Mouse (Mus musculus) ovary, adult 18-20 months (tissue): ENCODE measurements around the gene 1700067K01Rik.
A peak's percentile ranks its signal among the peaks of the same experiment; 100 is the strongest.
"Not testable (repeated sequence)": the region's sequence is repeated elsewhere in the genome, so short reads cannot be mapped to it uniquely, and the experiment has no call there.

Experiments
- DNase-seq: peaks from one replicate; pipeline ENCODE4 v3.0.0; 2022; ENCODE audit warnings: low spot score, mixed read lengths

Gene 1700067K01Rik

DNA sequence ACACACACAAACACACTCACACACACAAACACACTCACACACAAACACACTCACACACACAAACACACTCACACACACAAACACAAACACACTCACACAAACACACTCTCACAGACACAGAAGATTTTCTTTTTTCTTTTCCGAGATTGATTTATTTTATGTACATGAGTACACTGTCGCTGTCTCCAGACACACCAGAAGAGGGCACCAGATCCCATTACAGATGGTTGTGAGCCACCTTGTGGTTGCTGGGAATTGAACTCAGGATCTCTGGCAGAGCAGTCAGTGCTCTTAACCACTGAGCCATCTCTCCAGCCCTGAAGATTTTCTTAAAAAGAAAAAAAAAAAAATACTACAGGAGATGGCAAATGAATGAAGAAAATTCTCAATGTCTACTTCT is 18.1 kb upstream of the 1700067K01Rik start:
- not testable (repeated sequence) for DNase-seq

- DNase-seq, result no peak
Observed at GRCm38 (mm10) chr8:83989243-83989642, 12.1 kb upstream of the 1700067K01Rik start.

DNA sequence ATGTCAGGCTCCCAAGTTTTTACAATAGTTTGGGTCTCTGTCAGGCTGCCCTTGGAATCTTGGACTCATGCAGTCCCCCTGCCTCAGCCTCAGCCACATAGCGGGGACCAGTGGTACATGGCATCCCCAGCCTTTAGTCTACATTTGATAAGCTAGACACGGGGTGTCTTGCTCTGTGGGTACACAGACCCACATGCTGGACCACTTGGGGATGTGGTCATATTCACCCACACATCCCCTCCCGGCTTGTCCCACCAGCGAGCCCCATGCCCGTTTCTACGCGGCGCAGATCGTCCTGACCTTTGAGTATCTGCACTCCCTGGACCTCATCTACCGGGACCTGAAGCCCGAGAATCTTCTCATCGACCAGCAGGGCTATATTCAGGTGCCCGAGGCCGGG is 11.1 kb upstream of the 1700067K01Rik start:
- no peak for DNase-seq

GRCm38 (mm10) chr8:83992488-83992887 is 8.8 kb upstream of the 1700067K01Rik start:
- DNase-seq, result no peak

- no peak for DNase-seq
Observed at GRCm38 (mm10) chr8:83994030-83994429, 7.3 kb upstream of the 1700067K01Rik start.

GRCm38 (mm10) chr8:83995973-83996372 is 5.3 kb upstream of the 1700067K01Rik start:
- no peak for DNase-seq

DNA sequence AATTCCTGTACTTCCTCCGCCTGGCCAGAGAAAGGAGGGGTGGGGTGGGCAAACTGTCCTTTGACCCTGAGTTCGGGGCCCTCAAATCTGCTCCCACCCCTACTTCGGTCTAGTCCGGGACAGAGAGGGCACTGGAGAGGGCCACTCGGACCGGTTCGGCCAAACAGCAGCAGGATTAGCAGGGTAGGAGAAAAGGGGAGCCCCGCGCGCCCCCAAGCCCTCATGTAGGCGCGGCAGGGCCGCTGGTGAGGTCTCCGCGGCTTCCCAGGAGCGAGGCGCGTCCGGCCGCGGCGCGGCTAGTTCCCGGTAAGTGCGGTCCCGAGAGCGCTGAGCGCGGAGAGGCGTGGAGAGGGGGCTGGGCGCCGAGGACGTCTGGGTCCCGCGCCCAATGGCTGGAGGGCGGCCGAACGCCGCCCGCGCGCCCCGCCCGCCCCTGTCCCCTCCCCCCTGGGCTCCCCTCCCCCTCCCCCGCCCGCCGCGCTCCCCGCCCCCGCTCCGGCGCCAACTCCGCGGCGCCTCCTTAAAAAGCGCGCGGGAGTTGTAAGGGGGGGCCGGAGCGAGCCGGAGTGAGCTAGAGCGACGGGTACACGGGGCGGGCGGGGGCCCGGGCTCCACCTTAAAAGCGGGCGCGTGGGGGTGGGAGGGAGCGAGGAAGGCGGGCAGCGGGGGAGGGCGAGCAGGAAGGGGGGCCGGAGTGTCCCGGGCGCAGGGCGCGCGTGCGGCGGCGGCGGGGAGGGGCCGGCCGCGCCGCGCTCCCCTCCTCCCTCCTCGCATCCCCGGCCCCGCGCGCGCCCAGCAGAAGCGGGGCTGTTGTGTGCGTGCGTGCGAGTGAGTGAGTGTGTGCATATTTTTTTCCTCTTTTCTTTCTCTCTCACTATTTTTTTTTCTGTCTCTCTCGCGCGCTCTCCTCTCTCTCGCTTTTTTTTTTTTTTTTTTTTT is 4.5 kb upstream of the 1700067K01Rik start:
- peak; percentile 86 for DNase-seq

DNA sequence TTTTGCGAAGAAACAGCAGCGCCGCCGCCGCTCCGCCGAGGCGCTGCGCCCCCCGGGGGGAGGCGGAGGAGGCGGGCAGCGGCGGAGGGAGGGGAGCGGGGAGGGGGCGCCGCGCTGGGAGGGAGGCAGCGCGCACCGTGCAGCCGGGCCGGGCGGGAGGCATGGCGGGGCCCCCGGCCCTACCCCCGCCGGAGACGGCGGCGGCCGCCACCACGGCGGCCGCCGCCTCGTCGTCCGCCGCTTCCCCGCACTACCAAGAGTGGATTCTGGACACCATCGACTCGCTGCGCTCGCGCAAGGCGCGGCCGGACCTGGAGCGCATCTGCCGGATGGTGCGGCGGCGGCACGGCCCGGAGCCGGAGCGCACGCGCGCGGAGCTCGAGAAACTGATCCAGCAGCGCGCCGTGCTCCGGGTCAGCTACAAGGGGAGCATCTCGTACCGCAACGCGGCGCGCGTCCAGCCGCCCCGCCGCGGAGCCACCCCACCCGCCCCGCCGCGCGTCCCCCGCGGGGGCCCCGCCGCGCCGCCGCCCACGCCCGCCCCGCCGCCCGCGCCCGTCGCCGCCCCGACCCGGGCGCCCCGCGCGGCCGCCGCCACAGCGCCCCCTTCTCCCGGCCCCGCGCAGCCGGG is 3.7 kb upstream of the 1700067K01Rik start, which contains the start of gene Samd1:
Gene Samd1 (plus strand): TSS at position 162 of the 631 bp plus-strand sequence.
- DNase-seq, result no peak

DNA sequence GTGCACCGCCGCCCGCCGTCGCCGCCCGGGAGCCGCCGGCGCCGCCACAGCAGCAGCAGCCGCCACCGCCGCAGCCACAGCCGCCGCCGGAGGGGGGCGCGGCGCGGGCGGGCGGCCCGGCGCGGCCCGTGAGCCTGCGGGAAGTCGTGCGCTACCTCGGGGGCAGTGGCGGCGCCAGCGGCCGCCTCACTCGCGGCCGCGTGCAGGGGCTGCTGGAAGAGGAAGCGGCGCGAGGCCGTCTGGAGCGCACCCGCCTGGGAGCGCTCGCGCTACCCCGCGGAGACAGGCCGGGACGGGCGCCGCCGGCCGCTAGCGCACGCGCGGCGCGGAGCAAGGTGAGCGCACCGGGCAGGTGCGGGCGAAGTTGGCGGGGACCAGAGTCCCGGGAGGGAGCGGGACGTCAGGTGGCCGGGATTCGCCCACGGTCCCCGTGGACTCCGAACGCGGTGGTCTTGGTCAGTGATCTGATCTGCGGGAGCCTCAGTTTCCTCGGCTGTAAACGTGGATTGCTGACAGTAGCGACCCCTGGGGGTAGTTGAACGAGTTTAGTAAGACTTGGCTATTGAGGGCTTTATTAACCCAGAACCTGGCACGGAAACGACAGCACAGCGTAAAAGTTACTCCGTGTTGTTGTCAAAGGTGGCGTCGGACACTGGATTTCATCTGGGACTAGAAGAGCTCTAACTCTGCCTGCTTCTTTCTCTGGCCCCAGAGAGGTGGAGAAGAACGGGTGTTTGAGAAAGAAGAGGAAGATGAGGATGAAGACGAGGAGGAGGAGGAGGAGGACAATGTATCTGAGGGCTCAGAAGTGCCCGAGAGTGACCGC is 2.9 kb upstream of the 1700067K01Rik start:
- DNase-seq, result no peak

- no peak for DNase-seq
Observed at GRCm38 (mm10) chr8:83999057-83999705, 2.1 kb upstream of the 1700067K01Rik start.

GRCm38 (mm10) chr8:83999825-84000224 is 1.5 kb upstream of the 1700067K01Rik start:
- no peak for DNase-seq

DNA sequence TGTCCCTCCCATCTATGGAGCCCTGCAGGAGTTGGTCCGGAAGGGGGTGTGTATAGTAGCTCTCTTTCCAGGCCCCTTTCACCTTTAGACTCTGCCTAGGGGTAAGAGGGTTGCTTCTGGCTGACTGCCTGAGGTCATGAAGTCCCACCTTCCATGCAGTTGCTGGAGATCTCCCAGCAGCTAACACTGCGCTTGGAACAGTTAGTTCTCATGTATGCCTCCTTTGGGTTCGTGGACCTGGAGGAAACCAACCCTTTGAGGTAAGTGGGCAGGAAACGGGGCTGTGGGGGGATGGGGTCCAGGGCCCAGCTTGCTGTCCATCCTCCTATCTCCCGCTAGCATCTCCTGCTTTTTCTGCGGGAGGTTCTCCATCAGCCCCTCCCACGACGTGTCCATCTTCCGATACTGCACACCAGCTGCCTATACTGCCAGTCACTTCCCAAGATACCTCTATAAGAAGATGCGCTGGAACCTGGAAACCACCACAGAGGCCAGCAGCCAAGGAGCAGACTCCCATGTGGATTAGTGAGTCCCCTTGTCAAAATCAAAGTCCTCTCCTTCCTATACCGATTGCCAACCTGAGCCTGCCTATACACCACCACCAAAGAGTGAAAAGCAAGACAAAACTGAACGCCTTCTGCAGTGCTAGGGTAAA is 1.8 kb downstream of the 1700067K01Rik start:
- DNase-seq, result no peak

DNA sequence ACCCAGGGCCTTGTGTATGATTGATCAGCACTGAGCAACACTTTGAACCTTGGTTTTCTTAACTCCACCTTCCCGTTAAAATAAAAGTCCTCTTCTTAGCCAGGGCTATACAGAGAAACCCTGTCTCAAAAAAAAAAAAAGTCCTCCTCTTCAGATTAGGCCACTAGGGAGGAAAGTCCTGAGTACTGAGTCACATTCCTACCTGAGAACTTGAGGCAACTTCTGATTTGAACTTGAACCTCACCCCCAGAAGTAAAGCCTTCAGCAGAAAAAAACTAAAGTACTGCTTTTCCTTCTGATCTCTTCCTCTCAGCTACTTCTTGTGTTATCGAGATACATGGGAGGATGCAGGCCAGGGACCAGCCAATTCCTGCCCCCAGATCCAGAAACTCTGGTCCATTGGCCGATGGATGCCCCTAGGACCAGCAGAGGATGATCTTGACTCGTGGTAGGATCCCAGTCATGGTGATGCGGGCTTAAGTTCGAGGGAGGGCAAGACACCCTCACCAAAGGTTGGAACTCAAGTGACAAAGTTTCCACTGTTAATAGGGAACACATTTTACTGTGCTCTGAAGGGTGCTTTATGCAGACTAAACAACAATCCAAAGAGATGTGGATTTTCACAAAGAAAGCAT is 2.4 kb downstream of the 1700067K01Rik start:
- DNase-seq, result no peak

DNA sequence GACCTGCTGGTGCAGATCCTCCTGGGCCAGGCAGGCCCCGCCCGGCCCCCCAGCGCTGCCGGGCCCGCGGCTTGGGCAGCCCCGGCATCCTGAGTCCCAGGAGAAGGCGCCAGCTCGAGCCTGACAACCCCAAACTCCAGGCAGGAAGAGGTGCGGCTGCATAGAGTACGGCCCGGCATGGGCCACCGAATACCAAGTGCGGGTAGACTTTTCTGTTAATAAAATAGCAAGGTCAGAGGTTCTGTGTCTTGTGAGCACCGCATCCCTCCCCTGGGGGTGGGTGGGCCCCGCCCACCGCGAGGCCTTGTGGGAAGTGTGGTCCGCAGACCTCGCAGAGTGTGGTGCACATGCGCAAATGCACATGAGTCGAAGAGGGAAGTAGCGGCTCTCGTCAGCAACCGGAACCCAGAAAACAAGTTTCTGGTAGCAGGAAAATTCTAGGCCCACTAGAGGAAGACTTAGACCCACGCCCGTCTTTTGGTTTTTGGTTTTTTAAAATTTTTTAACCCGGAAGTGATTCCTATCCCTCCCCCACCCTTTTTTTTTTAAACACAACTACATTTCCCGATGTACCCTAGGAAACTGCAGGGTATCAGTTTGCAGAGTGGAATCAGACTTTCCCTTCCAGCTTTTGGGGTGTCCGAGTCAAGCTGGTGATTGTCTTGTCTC is 3.4 kb downstream of the 1700067K01Rik start:
- DNase-seq, result peak; percentile 93

GRCm38 (mm10) chr8:84005502-84005901 is 4.2 kb downstream of the 1700067K01Rik start:
- not testable (repeated sequence) for DNase-seq

- no peak for DNase-seq
Observed at GRCm38 (mm10) chr8:84008362-84008761, 7.1 kb downstream of the 1700067K01Rik start.

- peak; percentile 67 for DNase-seq
Observed at GRCm38 (mm10) chr8:84009876-84010275, 8.6 kb downstream of the 1700067K01Rik start.

- no peak for DNase-seq
Observed at GRCm38 (mm10) chr8:84010625-84011611, 9.6 kb downstream of the 1700067K01Rik start.
